Mouse (Mus musculus) limb, embryonic 10.5 days (tissue): ENCODE measurements around the gene Mfn1. TPM values are rescaled to one million over a fixed set of nuclear protein-coding genes. Genes with fewer than 3 reads are reported as not detected.

Experiments used
- polyA plus RNA-seq: library from polyadenylated mRNA; unstranded; fragments of >200 nt; fragmentation: Nextera tagmentation; extraction: Ambion mirVana; gene quantifications from 2 replicates; pipeline ENCODE4 v1.2.1, GENCODE M21; 2016

Mfn1 gene
- polyA plus RNA-seq, 1 experiment from 2014 or later = 34.6 TPM

Other genes with a start within 250 kb of the Mfn1 start
- gene Zmat3, start 163.5 kb upstream of the Mfn1 start, polyA plus RNA-seq = 4.7 and 5.4 TPM in 2 replicates
- gene Pik3ca, start 131.8 kb upstream of the Mfn1 start, polyA plus RNA-seq = 8.3 and 8.6 TPM in 2 replicates
- 0.09 and 0.14 TPM in 2 replicates for gene Kcnmb3, start 37.2 kb upstream of the Mfn1 start, polyA plus RNA-seq
- 43.4 and 43.7 TPM in 2 replicates for gene Zfp639, start 19.2 kb upstream of the Mfn1 start, polyA plus RNA-seq
- gene Gnb4, start 87.1 kb downstream of the Mfn1 start, polyA plus RNA-seq = 35.1 and 35.9 TPM in 2 replicates
- gene Actl6a, start 176.8 kb downstream of the Mfn1 start, polyA plus RNA-seq = 278 and 295 TPM in 2 replicates
- gene Ndufb5, start 207.5 kb downstream of the Mfn1 start, polyA plus RNA-seq = 254 and 280 TPM in 2 replicates
- gene Mrpl47, start 208.1 kb downstream of the Mfn1 start, polyA plus RNA-seq = 35.6 and 41.5 TPM in 2 replicates